Mouse (Mus musculus): ENCODE results near the gene Elf4. TPM values are rescaled to one million over a fixed set of nuclear protein-coding genes. Genes with fewer than 3 reads are reported as not detected.
A peak's percentile ranks its signal among the peaks of the same experiment; 100 is the strongest.
"Not testable (repeated sequence)": the region's sequence is repeated elsewhere in the genome, so short reads cannot be mapped to it uniquely, and the experiment has no call there.

Elf4 gene
- total RNA-seq, 2 experiments from 2014 or later = 1.0 TPM

DNA sequence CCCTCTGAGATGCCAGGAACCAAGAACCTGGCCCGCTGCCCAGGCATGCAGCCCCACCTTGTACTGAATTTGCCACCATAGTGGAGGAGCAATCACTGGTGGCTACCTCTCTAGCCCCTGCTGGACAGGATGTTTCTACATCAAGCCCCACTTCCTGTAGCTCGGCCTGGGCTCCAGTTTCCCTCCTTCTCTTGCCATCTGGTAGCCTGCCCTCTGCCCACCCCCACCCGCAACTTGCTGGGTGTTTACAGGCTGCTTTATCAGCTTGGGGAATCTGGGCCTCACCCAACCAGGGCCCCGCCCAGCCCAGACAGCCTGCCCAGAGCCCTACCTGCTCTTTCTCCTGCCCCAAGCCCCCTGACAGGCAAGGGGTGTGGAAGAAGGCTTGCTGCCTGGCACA, 23.9 kb downstream of the Elf4 start:
- no peak for DNase-seq (ENCODE audit: low spot score in 2 of 2)

GRCm38 (mm10) chrX:48436082-48436481, 26.9 kb downstream of the Elf4 start:
- DNase-seq (ENCODE audit: low spot score in 2 of 2) = not testable (repeated sequence)

- no peak for DNase-seq (ENCODE audit: low spot score in 2 of 2)
Measured at GRCm38 (mm10) chrX:48435477-48435900, 27.4 kb downstream of the Elf4 start.

GRCm38 (mm10) chrX:48434251-48434650, 28.7 kb downstream of the Elf4 start:
- no peak for DNase-seq (ENCODE audit: low spot score in 2 of 2)

GRCm38 (mm10) chrX:48433527-48433899, 29.4 kb downstream of the Elf4 start:
- DNase-seq (ENCODE audit: low spot score in 2 of 2) = no peak

DNA sequence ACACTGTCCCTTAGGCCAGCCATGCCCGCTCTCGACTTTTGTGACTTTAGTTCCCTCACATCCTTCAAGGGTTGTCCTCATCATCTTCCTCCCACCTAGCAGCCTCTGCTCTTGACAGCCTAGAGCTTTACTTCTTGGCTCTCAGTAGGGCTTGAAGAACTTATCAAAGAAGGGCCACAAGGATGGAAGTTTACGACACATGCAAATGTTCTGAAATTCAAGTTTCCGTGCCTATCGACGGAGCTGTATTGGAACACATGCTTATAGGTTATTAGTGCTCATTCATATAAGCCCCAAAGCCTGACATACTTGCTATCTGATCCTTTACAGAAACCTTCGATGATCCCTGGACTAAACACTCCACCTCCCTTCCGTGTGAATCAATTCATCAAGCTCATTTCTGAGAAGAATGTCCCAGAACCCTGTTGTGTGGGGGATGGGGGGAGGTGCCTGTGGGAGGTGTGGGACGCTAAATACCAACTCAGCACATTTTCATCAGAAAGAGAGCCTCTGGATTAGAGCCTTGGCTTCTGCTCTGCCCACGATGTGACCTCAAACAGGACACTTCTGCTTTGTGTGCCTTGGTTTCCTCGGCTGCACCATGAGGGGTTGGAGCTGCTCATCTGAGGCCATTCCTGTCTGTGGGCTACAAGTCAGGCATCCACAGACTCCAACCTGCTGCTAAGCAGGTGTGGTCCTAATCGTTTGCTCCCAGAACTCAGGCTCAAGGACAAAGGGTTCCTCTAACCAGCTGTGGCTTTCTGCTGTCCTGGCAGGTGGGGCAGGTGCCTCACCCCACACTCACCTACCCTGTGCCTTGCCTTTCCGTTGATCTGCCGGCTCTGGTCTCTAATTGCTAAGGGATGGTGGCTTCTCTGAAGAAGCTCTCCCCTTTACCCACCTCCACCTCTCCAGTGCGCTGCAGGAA, 30.1 kb downstream of the Elf4 start:
- DNase-seq (ENCODE audit: low spot score in 2 of 2) = no peak

DNA sequence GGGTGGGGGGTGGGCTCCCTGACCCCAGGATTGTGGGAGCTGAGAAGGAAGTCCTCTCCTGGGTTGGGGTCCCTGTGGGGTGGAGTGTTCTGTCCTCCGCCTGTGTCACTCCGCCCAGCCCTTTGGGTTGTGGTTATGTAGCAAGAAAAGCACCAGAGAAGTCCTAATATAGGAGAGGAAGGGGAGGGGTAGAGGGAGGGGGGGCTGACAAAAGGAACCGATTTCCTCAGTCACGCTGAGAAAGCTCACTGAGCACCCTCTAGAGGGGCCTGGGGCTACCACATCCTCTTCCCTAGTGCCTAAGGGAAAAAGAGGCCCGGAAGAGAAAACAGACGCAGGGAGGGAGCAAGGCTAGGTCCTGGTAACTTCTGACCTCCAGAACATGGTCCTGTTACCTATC, 33.4 kb downstream of the Elf4 start:
- no peak for DNase-seq (ENCODE audit: low spot score in 2 of 2)

- DNase-seq (ENCODE audit: low spot score in 2 of 2) = no peak
Measured at GRCm38 (mm10) chrX:48429100-48429499, 33.8 kb downstream of the Elf4 start.

DNA sequence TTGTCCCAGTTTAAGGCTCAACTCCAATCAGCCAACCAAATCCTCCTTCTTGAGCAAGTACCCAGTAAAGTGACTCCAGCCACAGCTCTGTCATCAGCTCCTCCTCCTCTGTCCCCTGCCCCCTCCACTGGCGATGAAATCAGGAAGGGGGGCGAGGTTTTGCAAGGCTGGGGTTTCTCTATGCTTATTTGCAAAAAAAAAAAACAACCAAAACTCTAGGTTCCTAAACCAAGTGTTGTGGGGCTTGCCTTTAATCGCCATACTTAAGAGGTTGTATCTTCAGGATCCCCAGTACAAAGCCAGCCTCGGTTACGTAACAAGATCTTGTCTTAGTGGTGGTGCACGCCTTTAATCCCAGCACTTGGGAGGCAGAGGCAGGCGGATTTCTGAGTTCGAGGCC, 34.3 kb downstream of the Elf4 start:
- no peak for DNase-seq (ENCODE audit: low spot score in 2 of 2)

- no peak for DNase-seq (ENCODE audit: low spot score in 2 of 2)
Measured at GRCm38 (mm10) chrX:48428241-48428640, 34.7 kb downstream of the Elf4 start.

- DNase-seq (ENCODE audit: low spot score in 2 of 2) = no peak
Measured at GRCm38 (mm10) chrX:48425280-48425679, 37.7 kb downstream of the Elf4 start.

DNA sequence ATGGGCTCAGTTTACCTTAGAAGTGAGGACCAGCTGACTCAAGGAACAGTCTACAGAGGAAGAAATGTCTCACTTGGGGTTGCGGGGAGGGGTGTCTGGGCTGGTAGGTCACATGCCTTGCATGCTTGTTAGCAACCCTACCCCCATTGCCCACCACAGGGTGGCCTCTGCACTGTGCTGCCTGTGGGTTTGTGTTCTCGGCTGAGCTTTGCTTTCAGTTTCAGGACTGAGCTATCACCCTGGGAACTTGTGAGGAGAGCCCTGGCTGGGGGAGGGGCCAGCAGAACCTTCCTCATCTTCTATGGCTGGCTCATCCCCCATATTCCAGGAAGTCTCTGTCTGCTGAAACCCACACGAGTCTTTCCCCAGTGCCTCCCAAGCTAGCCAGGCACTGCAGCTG, 38.3 kb downstream of the Elf4 start:
- DNase-seq (ENCODE audit: low spot score in 2 of 2) = no peak

DNA sequence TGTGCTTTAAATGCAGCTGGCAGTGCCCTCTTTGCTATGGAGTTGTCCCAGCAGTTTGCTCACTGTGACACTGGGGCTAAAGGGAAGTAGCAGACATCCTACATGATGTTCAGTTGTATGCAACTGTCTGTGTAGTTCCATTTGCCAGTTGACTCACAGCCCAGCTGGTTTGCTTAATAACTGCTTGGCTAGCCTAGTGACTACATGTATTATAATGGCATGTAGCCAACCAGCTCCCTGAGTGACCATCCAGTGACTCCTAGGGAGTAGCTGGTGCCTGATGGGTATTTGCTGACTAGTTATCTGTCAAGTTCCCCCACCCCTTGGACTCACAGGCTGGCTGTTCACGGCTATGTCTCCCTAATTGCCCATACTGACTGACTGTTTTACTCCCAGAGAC, 39.3 kb downstream of the Elf4 start:
- no peak for DNase-seq (ENCODE audit: low spot score in 2 of 2)

- DNase-seq (ENCODE audit: low spot score in 2 of 2) = peak; percentile 59 to 68
Measured at GRCm38 (mm10) chrX:48422986-48423385, 39.9 kb downstream of the Elf4 start.

- DNase-seq (ENCODE audit: low spot score in 2 of 2) = no peak
Measured at GRCm38 (mm10) chrX:48418417-48418816, 44.5 kb downstream of the Elf4 start.

DNA sequence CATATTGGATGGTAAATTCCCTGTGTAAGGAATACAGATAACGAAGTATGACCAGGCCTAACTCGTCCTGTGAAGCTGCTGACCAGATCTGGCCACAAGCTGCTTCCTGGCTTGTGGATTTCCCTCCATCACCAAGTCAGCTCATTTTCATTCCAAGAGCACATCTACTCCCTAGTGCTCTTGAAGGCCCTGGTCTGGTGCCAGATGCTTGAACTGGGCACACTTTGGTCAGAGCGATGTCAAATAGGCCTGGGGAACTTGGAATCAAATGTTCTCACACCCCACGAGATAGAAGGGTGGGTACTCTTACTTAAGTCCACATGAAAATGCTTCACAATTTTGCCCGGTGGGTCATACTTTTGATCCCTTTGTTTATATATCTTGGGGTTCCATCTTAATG, 48.6 kb downstream of the Elf4 start:
- no peak for DNase-seq (ENCODE audit: low spot score in 2 of 2)

DNA sequence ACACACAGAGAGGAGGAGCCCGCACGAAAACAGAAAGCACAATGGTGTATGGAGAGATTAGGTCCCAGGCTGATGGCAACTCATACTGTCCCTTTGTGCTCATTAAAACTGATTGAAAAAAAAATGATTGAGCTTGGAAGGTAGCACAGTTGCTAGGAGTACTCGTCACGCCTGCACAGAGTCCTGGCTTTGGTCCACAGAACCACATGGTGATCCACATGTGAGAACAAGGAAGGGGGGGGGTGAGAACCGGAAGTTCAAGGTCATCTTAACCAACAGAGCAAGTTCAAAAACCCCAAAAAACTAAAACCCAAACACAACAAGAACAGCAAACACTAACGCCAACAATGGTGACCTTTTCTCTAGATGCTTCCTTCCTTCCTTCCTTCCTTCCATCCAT, 50.3 kb downstream of the Elf4 start:
- DNase-seq (ENCODE audit: low spot score in 2 of 2) = no peak

GRCm38 (mm10) chrX:48410388-48410776, 52.5 kb downstream of the Elf4 start:
- no peak for DNase-seq (ENCODE audit: low spot score in 2 of 2)

DNA sequence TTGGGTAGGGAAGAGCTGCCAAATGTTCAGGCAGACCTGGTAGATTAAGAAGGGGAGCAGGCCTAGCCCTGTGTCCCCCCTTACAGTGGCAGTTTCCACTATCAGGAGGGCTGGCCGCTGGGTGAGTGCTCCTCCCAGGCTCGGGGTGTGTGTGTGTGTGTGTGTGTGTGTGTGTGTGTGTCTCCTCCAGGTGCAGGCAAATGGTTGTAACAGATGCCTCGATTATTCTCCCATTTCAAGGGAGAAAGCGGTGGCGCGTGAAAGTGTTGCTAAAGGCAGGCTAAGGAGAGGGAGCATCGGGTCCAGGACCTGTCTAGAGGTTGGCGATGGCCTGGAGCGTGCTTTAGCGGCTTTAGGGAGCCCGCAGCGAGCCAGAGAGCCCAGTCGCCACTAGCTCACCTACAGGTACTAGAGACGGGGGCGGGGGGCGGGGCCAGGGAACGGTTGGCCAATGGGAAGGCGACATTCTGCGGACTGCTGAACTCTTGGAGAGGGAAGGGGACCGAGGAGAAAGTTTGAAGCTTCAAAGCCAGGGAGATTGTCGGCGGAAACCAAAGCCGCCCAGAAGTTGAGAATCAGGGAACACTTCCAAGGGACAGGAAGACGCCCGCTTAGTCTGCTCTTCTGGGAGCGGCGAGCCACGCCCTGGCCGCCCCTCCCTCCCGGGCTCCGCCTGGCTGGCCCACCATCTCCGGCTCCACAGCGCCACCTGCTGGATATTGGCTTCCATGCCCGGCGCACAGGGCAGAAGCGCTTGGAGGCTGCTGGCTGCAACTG, 53.1 kb downstream of the Elf4 start:
- peak; percentile 86 to 91 for DNase-seq (ENCODE audit: low spot score in 2 of 2)

- no peak for DNase-seq (ENCODE audit: low spot score in 2 of 2)
Measured at GRCm38 (mm10) chrX:48405141-48405540, 57.8 kb downstream of the Elf4 start.

DNA sequence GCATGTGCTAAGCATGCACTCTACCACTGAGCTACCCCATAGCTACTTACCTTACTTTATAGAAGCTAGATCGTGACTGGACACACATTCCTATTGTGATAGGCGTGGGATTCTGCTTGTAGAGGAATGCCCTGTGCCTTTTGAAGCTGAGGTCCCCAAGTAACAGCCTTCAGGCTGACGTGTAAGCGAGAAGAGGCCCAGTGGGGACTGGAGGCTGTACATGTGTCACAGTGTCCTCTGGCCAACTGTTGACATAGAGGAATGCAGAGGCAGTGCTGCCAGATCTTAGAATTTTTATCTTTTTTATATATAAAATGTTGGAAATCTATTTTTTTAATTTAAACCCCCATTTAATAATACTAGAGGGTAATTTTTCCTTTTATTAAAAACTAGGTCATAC, 62.9 kb downstream of the Elf4 start:
- no peak for DNase-seq (ENCODE audit: low spot score in 2 of 2)

GRCm38 (mm10) chrX:48389380-48389779, 73.6 kb downstream of the Elf4 start:
- no peak for DNase-seq (ENCODE audit: low spot score in 2 of 2)
